Mouse (Mus musculus): ENCODE data around the gene Spata2.

- TF ChIP-seq POLR2A (IDR thresholded peaks at IDR 0.05; ENCODE audit: insufficient read depth, low read length) (no peak), CTCF (IDR thresholded peaks at IDR 0.05; ENCODE audit: low read depth, low read length) (no peak), EP300 (IDR thresholded peaks at IDR 0.05; ENCODE audit: insufficient read depth, low read depth, low read length) (no peak)
These were observed 15.9 kb upstream of the Spata2 start for GRCm38 (mm10) chr2:167508569-167508968.
